Mouse (Mus musculus) forebrain, embryonic 11.5 days (tissue): ENCODE data around the gene Itga2b. TPM values are rescaled to one million over a fixed set of nuclear protein-coding genes. Genes with fewer than 3 reads are reported as not detected.
A peak's percentile ranks its signal among the peaks of the same experiment; 100 is the strongest.

ENCODE experiments used
- ATAC-seq: fragments of 200-750 bp; cut with Nextera tagmentation; replicated peaks from 2 replicates; pipeline ENCODE4 v1.8.0; 2017; ENCODE audit warnings: moderate TSS enrichment; ENCODE audit not compliant: low FRiP score
- DNase-seq: peaks from one replicate; pipeline ENCODE4 v3.0.0-alpha.2; 2017; ENCODE audit warnings: low spot score
- H3K27ac ChIP-seq: fragments of 300-500 bp; sonication (generic); 2 replicates; pipeline ENCODE4 v1.5.1; 2014; ENCODE audit warnings: low read depth, low read length
- H3K27me3 ChIP-seq: fragments of 300-500 bp; sonication (generic); 2 replicates; pipeline ENCODE4 v1.6.1; 2014; ENCODE audit warnings: mild to moderate bottlenecking, low read length, mixed read lengths; ENCODE audit not compliant: control insufficient read depth, insufficient read depth
- H3K36me3 ChIP-seq: fragments of 300-500 bp; sonication (generic); 2 replicates; pipeline ENCODE4 v1.6.1; 2014; ENCODE audit warnings: mild to moderate bottlenecking, low read length, moderate library complexity, mixed read lengths; ENCODE audit not compliant: control insufficient read depth, insufficient read depth
- H3K4me1 ChIP-seq: fragments of 300-500 bp; sonication (generic); replicated peaks from 2 replicates; pipeline ENCODE4 v1.6.1; 2014; ENCODE audit warnings: low read length, mixed read lengths; ENCODE audit not compliant: control insufficient read depth, insufficient read depth
- H3K4me2 ChIP-seq: fragments of 300-500 bp; sonication (generic); 2 replicates; pipeline ENCODE4 v1.6.1; 2014; ENCODE audit warnings: low read depth, mild to moderate bottlenecking, low read length, moderate library complexity, mixed read lengths; ENCODE audit not compliant: severe bottlenecking
- H3K4me3 ChIP-seq: fragments of 300-500 bp; sonication (generic); 2 replicates; pipeline ENCODE4 v1.5.1; 2014; ENCODE audit warnings: low read depth, low read length
- H3K9ac ChIP-seq: fragments of 300-500 bp; sonication (generic); 2 replicates; pipeline ENCODE4 v1.6.1; 2014; ENCODE audit warnings: low read length
- H3K9me3 ChIP-seq: fragments of 300-500 bp; sonication (generic); 2 replicates; pipeline ENCODE4 v1.6.1; 2016; ENCODE audit warnings: low read length, mixed read lengths; ENCODE audit not compliant: control insufficient read depth
- WGBS: fragments of 180-500 bp; shearing (Covaris S2); extraction: QIAGEN DNeasy Blood & Tissue Kit; methylation state at CpG from one replicate; pipeline ENCODE4 v1.1.7; 2014; 5-methylcytosine and 5-hydroxymethylcytosine counted together
- polyA plus RNA-seq: library from polyadenylated mRNA; unstranded; fragments of >200 nt; fragmentation: Nextera tagmentation; extraction: Ambion mirVana; gene quantifications from 2 replicates; pipeline ENCODE4 v1.2.1, GENCODE M21; 2014

Itga2b gene
- polyA plus RNA-seq, 1 experiment from 2014 or later: 5.0 TPM

- no peak overlapping the region for H3K4me3 ChIP-seq
- H3K27me3 ChIP-seq: peaks cover 7% of the 10 kb centered on the region; the same call in 1 of the 2 replicates
- no peak overlapping the region for H3K27ac ChIP-seq
- WGBS: 72% methylated on average over 3 of the region's 3 CpGs
- no peak for ATAC-seq
- H3K4me1 ChIP-seq: peaks cover 25% of the 10 kb centered on the region
- no peak overlapping the region for H3K4me2 ChIP-seq
- no peak overlapping the region for H3K9ac ChIP-seq
- no peaks in the 10 kb centered on the region for H3K9me3 ChIP-seq
- DNase-seq: no peak
- H3K36me3 ChIP-seq: peaks cover 4% of the 10 kb centered on the region
Measured at GRCm38 (mm10) chr11:102444321-102444720, 25.6 kb downstream of the Itga2b start.

DNA sequence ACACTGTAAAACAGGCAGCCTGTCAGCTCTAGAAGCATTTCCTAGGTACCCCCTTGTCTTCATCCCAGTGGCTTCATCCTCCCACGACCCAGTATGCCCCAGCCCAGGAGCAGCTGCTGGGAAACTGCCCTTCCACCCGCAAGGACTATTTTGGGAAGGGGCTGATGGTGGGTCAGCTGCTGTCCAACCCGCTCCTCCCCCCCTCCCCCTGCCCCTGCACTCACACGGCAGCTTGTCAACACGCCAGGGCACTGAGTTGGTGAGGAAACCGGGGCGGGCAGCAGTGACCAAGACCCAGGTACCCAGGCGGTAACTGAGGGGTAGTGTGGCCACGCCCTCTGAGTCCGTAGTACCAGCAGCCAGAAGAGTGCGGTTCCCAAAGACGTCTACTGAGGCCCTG lies 26.2 kb downstream of the Itga2b start:
- WGBS: 69% methylated on average over 12 of the region's 12 CpGs
- ATAC-seq (no peak), DNase-seq (no peak)
- H3K27me3 ChIP-seq: peaks cover 9% of the 10 kb centered on the region
- peaks cover 4% of the 10 kb centered on the region for H3K36me3 ChIP-seq
- H3K27ac ChIP-seq: no peak overlapping the region
- peaks cover 25% of the 10 kb centered on the region for H3K4me1 ChIP-seq
- H3K4me3 ChIP-seq: no peak overlapping the region
- no peaks in the 10 kb centered on the region for H3K9me3 ChIP-seq
- H3K4me2 ChIP-seq: no peak overlapping the region
- H3K9ac ChIP-seq: no peak overlapping the region

DNA sequence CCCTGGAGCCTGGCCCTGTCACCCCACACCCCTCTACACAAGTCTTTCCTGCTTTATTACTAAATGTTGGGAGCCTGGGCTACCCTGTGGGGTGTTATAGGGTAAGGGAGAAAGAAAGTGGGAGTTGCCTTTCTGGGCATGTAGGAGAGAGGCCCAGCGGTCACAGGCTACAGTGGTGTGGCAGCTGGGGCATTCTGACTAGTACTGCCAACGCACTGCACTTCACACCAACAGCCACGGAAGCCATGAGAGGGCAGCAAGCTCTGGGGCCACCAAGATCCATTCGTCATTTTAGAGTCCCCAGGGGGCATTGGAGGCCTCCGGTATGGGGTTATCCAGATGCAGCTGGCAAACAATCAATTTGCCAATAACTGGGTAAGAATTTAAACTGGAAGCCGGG lies 27.8 kb downstream of the Itga2b start:
- H3K4me1 ChIP-seq: peaks cover 32% of the 10 kb centered on the region
- ATAC-seq (no peak), DNase-seq (no peak)
- 90% methylated on average over 6 of the region's 6 CpGs for WGBS
- H3K9ac ChIP-seq: no peak overlapping the region
- peaks cover 4% of the 10 kb centered on the region for H3K36me3 ChIP-seq
- no peaks in the 10 kb centered on the region for H3K9me3 ChIP-seq
- peaks cover 9% of the 10 kb centered on the region for H3K27me3 ChIP-seq
- no peak overlapping the region for H3K4me3 ChIP-seq
- H3K4me2 ChIP-seq: no peak overlapping the region
- no peak overlapping the region for H3K27ac ChIP-seq

DNA sequence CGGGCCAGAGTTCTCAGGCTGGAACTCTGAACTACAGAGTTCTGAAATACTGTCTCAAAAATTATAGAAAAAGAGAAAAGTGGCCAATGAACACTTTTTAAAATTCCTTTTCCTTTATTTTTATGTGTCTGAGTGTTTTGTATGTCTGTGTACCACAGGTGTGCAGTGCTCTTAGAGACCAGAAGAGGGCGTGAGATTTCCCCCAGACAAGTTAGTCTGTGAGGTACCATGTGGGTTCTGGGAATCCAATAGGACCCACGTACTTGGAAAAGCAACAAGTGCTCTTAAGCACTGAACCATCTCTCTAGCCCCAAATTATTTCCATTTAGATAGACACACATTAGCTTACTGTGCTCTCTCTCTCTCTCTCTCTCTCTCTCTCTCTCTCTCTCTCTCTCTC lies 28.5 kb downstream of the Itga2b start:
- Histone ChIP-seq H3K9me3 (no peaks in the 10 kb centered on the region), H3K4me1 (peaks cover 34% of the 10 kb centered on the region), H3K9ac (no peak overlapping the region), H3K27me3 (peaks cover 9% of the 10 kb centered on the region), H3K4me2 (no peak overlapping the region), H3K36me3 (peaks cover 4% of the 10 kb centered on the region), H3K27ac (no peak overlapping the region), H3K4me3 (no peak overlapping the region)
- no peak for DNase-seq
- ATAC-seq: no peak
- 83% methylated on average over 3 of the region's 3 CpGs for whole genome bisulfite sequencing

GRCm38 (mm10) chr11:102440255-102440654 lies 29.7 kb downstream of the Itga2b start:
- Histone ChIP-seq H3K27me3 (peaks cover 9% of the 10 kb centered on the region), H3K9me3 (no peaks in the 10 kb centered on the region), H3K4me1 (peaks cover 24% of the 10 kb centered on the region), H3K4me2 (no peak overlapping the region), H3K4me3 (no peak overlapping the region), H3K27ac (no peak overlapping the region), H3K36me3 (peaks cover 4% of the 10 kb centered on the region), H3K9ac (no peak overlapping the region)
- no peak for ATAC-seq
- WGBS: 94% methylated on average over 8 of the region's 8 CpGs
- no peak for DNase-seq

- Histone ChIP-seq H3K27ac (no peak overlapping the region), H3K9ac (no peak overlapping the region), H3K9me3 (no peaks in the 10 kb centered on the region), H3K27me3 (peaks cover 9% of the 10 kb centered on the region), H3K36me3 (peaks cover 4% of the 10 kb centered on the region), H3K4me3 (no peak overlapping the region), H3K4me1 (peaks cover 18% of the 10 kb centered on the region), H3K4me2 (no peak overlapping the region; the same call in 1 of the 2 replicates)
- no peak for ATAC-seq
- DNase-seq: no peak
- WGBS: 80% methylated on average over 14 of the region's 14 CpGs
Measured at GRCm38 (mm10) chr11:102439093-102440082, 30.5 kb downstream of the Itga2b start.

DNA sequence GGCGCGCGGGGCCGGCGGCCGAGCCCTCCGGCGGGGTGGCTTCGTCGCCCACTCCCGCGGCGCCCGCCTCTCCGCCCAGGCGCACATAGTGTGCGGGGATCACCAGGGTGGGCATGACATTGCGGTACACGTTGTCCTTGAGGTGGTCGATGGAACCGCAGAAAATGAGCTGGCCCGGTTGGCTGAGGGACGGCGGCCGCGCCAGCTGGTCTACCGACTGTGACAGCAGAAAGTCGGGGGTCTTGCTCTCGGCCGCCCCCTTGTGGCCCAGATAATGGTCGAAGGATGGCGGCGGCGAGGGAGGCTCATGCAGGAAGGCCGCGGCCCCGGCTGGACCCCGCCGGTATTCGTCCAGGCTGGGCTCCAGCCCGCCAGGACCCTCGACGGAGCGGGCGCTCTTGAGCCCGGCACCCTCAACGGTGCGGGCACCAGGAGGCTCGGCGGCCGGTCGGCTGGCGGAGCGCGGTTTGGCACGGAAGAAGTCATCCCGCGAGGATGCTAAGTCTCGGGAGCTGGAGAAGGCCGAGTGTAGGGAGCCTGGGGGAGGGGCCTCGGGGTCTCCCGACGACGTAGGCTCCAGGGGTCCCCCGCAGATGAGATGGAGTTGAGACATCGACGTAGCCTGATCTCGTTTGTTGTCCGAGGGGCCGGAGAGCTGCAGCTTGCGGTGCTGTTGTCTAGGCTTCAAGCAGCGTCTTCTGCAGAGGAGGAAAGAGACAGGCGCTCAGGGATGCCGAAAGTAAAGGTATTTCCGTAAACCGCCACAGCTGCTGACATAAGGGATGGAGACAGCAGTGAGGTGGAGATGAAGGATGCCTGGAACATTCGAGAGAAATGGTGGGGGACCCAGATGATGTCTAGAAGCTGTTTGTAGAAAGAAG lies 31.5 kb downstream of the Itga2b start:
- no peaks in the 10 kb centered on the region for H3K9me3 ChIP-seq
- H3K27ac ChIP-seq: no peak overlapping the region
- DNase-seq (peak; percentile 97), ATAC-seq (peak; percentile 52)
- H3K36me3 ChIP-seq: peaks cover 3% of the 10 kb centered on the region
- peaks cover 9% of the 10 kb centered on the region for H3K27me3 ChIP-seq
- peak overlapping the region; percentile 30 for H3K4me3 ChIP-seq
- peaks cover 18% of the 10 kb centered on the region for H3K4me1 ChIP-seq
- WGBS: 8% methylated on average over 76 of the region's 77 CpGs
- peak overlapping the region; percentile 49 for H3K9ac ChIP-seq
- H3K4me2 ChIP-seq: peak overlapping the region; percentile 63
